Mouse (Mus musculus) hindbrain, embryonic 13.5 days (tissue): ENCODE data around the gene 5730522E02Rik. TPM values are rescaled to one million over a fixed set of nuclear protein-coding genes. Genes with fewer than 3 reads are reported as not detected.
A peak's percentile ranks its signal among the peaks of the same experiment; 100 is the strongest.

Source experiments
- ATAC-seq: fragments of 200-750 bp; cut with Nextera tagmentation; 2 replicates; pipeline ENCODE4 v1.8.0; 2017; ENCODE audit warnings: moderate TSS enrichment; ENCODE audit not compliant: low FRiP score
- H3K27ac ChIP-seq: fragments of 300-500 bp; sonication (generic); 2 replicates; pipeline ENCODE4 v1.5.1; 2015; ENCODE audit warnings: inconsistent platforms, mild to moderate bottlenecking, moderate library complexity
- H3K27me3 ChIP-seq: fragments of 300-500 bp; sonication (generic); 2 replicates; pipeline ENCODE4 v1.6.1; 2015; ENCODE audit warnings: mild to moderate bottlenecking, inconsistent platforms
- H3K36me3 ChIP-seq: fragments of 300-500 bp; sonication (generic); 2 replicates; pipeline ENCODE4 v1.6.1; 2015; ENCODE audit warnings: mild to moderate bottlenecking, inconsistent platforms
- H3K4me1 ChIP-seq: fragments of 300-500 bp; sonication (generic); replicated peaks from 2 replicates; pipeline ENCODE4 v1.6.1; 2015; ENCODE audit warnings: inconsistent platforms
- H3K4me2 ChIP-seq: fragments of 300-500 bp; sonication (generic); 2 replicates; pipeline ENCODE4 v1.6.1; 2015; ENCODE audit warnings: inconsistent platforms, mild to moderate bottlenecking, moderate library complexity
- H3K4me3 ChIP-seq: fragments of 300-500 bp; sonication (generic); 2 replicates; pipeline ENCODE4 v1.5.1; 2015; ENCODE audit warnings: mild to moderate bottlenecking, inconsistent platforms
- H3K9ac ChIP-seq: fragments of 300-500 bp; sonication (generic); 2 replicates; pipeline ENCODE4 v1.6.1; 2015; ENCODE audit warnings: mild to moderate bottlenecking, inconsistent platforms
- H3K9me3 ChIP-seq: fragments of 300-500 bp; sonication (generic); 2 replicates; pipeline ENCODE4 v1.6.1; 2016; ENCODE audit warnings: inconsistent platforms
- WGBS: fragments of 180-500 bp; shearing (Covaris S2); methylation state at CpG from one replicate; pipeline ENCODE4 v1.1.7; 2015; 5-methylcytosine and 5-hydroxymethylcytosine counted together
- microRNA-seq: library from miRNA; unstranded; fragments of <30 nt; microRNA quantifications from one replicate; pipeline ENCODE4, GENCODE M21; 2016
- polyA plus RNA-seq: library from polyadenylated mRNA; unstranded; fragments of >200 nt; fragmentation: Nextera tagmentation; extraction: Ambion mirVana; gene quantifications from 2 replicates; pipeline ENCODE4 v1.2.1, GENCODE M21; 2015

5730522E02Rik gene
- polyA plus RNA-seq, 1 experiment from 2014 or later: 15.7 TPM

GRCm38 (mm10) chr11:25589509-25589908 lies 621.1 kb downstream of the 5730522E02Rik start:
- H3K27ac ChIP-seq: no peak overlapping the region
- no peaks in the 10 kb centered on the region for H3K36me3 ChIP-seq
- H3K4me2 ChIP-seq: no peak overlapping the region
- H3K9ac ChIP-seq: no peak overlapping the region
- no peak for ATAC-seq
- no peaks in the 10 kb centered on the region for H3K27me3 ChIP-seq
- peaks cover 6% of the 10 kb centered on the region for H3K4me1 ChIP-seq
- H3K4me3 ChIP-seq: no peak overlapping the region
- WGBS: 68% methylated on average over 1 of the region's 1 CpGs
- no peaks in the 10 kb centered on the region for H3K9me3 ChIP-seq

GRCm38 (mm10) chr11:25574129-25574465 lies 636.5 kb downstream of the 5730522E02Rik start:
- H3K4me2 ChIP-seq: no peak overlapping the region
- no peak overlapping the region for H3K9ac ChIP-seq
- no peak overlapping the region; the same call in 1 of the 2 replicates for H3K27ac ChIP-seq
- 67% methylated on average over 9 of the region's 9 CpGs for WGBS
- H3K4me1 ChIP-seq: peaks cover 8% of the 10 kb centered on the region
- H3K4me3 ChIP-seq: no peak overlapping the region
- no peaks in the 10 kb centered on the region for H3K27me3 ChIP-seq
- H3K9me3 ChIP-seq: no peaks in the 10 kb centered on the region
- no peak for ATAC-seq
- no peaks in the 10 kb centered on the region for H3K36me3 ChIP-seq

- no peak overlapping the region for H3K9ac ChIP-seq
- 47% methylated on average over 7 of the region's 7 CpGs for WGBS
- no peak overlapping the region; the same call in 1 of the 2 replicates for H3K27ac ChIP-seq
- H3K9me3 ChIP-seq: no peaks in the 10 kb centered on the region
- no peaks in the 10 kb centered on the region for H3K36me3 ChIP-seq
- H3K4me1 ChIP-seq: peaks cover 8% of the 10 kb centered on the region
- peak; percentile 72 for ATAC-seq
- no peak overlapping the region for H3K4me2 ChIP-seq
- no peaks in the 10 kb centered on the region for H3K27me3 ChIP-seq
- H3K4me3 ChIP-seq: no peak overlapping the region
Measured at GRCm38 (mm10) chr11:25573408-25574128, 637.0 kb downstream of the 5730522E02Rik start.

- Histone ChIP-seq H3K9me3 (no peaks in the 10 kb centered on the region), H3K27ac (no peak overlapping the region), H3K4me1 (peaks cover 8% of the 10 kb centered on the region), H3K9ac (no peak overlapping the region), H3K36me3 (no peaks in the 10 kb centered on the region), H3K4me2 (no peak overlapping the region), H3K4me3 (no peak overlapping the region), H3K27me3 (no peaks in the 10 kb centered on the region)
- no peak for ATAC-seq
- WGBS: 77% methylated on average over 2 of the region's 2 CpGs
Measured at GRCm38 (mm10) chr11:25571396-25571795, 639.2 kb downstream of the 5730522E02Rik start.

Small RNA genes lying within 50 kb of the gene (microRNA-seq; reads per million reads assigned to microRNA genes)
- not detected for gene Mir6372

Other genes starting within 250 kb of the 5730522E02Rik start
- 13.2 and 14.7 TPM in 2 replicates for gene Fancl, start 175.4 kb upstream of the 5730522E02Rik start, polyA plus RNA-seq